Mouse (Mus musculus) bone marrow macrophage, adult 2 months (primary cell): ENCODE measurements around the gene Tmem259. TPM values are rescaled to one million over a fixed set of nuclear protein-coding genes. Genes with fewer than 3 reads are reported as not detected.

Experiments
- H3K27ac ChIP-seq: 2 replicates; pipeline ENCODE4 v1.5.1; 2012; ENCODE audit warnings: low read depth, low read length; ENCODE audit not compliant: insufficient read depth
- H3K4me1 ChIP-seq: 2 replicates; pipeline ENCODE4 v1.6.1; 2012; ENCODE audit warnings: low read length; ENCODE audit not compliant: control insufficient read depth, insufficient read depth
- H3K4me3 ChIP-seq: 2 replicates; pipeline ENCODE4 v1.5.1; 2012; ENCODE audit warnings: mild to moderate bottlenecking, low read length, moderate library complexity; ENCODE audit not compliant: insufficient read depth
- CTCF ChIP-seq: IDR thresholded peaks from 2 replicates; pipeline ENCODE4 v1.5.1; 2012; ENCODE audit warnings: low read depth, mild to moderate bottlenecking, low read length, moderate library complexity
- POLR2A ChIP-seq: IDR thresholded peaks from 2 replicates; pipeline ENCODE4 v1.6.1; 2012; ENCODE audit warnings: mild to moderate bottlenecking, low read depth, low read length, borderline replicate concordance
- polyA plus RNA-seq: library from polyadenylated mRNA; stranded (reverse); fragments of >200 nt; gene quantifications from 2 replicates; pipeline ENCODE4 v1.2.4, GENCODE M21; 2012; ENCODE audit not compliant: missing spikeins, insufficient read depth, insufficient read length

Tmem259 gene
- polyA plus RNA-seq, 1 experiment, result 101 TPM

GRCm38 (mm10) chr10:79942988-79943387 is 41.1 kb downstream of the Tmem259 start:
- Histone ChIP-seq H3K4me1 (peaks cover 46% of the 10 kb centered on the region), H3K27ac (no peak overlapping the region)

GRCm38 (mm10) chr10:79940749-79941148 is 43.4 kb downstream of the Tmem259 start:
- no peak for TF ChIP-seq CTCF
- no peak for TF ChIP-seq POLR2A
- H3K27ac ChIP-seq, result peak overlapping the region; percentile 82
- H3K4me3 ChIP-seq, result peak overlapping the region; percentile 29; the same call in 1 of the 2 replicates
- H3K4me1 ChIP-seq, result peaks cover 57% of the 10 kb centered on the region

More at GRCm38 (mm10) chr10:79942988-79943387, 41.1 kb downstream of the Tmem259 start:
- no peak for TF ChIP-seq POLR2A
- no peak for TF ChIP-seq CTCF
- no peak overlapping the region for H3K4me3 ChIP-seq

- Histone ChIP-seq H3K27ac (no peak overlapping the region), H3K4me1 (peaks cover 78% of the 10 kb centered on the region), H3K4me3 (no peak overlapping the region)
- TF ChIP-seq POLR2A (no peak), CTCF (no peak)
Measured at GRCm38 (mm10) chr10:79937775-79938526, 46.2 kb downstream of the Tmem259 start.

- peak overlapping the region; percentile 19 for H3K4me3 ChIP-seq
- H3K4me1 ChIP-seq, result peaks cover 84% of the 10 kb centered on the region
- H3K27ac ChIP-seq, result peak overlapping the region; percentile 41
Measured at GRCm38 (mm10) chr10:79936911-79937441, 47.2 kb downstream of the Tmem259 start.

GRCm38 (mm10) chr10:79936284-79936910 is 47.7 kb downstream of the Tmem259 start:
- peak overlapping the region; percentile 19 for H3K4me3 ChIP-seq
- TF ChIP-seq CTCF (no peak), POLR2A (no peak)
- peak overlapping the region; percentile 41 for H3K27ac ChIP-seq
- H3K4me1 ChIP-seq, result peaks cover 84% of the 10 kb centered on the region

More at GRCm38 (mm10) chr10:79936911-79937441, 47.2 kb downstream of the Tmem259 start:
- TF ChIP-seq POLR2A, result no peak
- no peak for TF ChIP-seq CTCF

GRCm38 (mm10) chr10:79934794-79935569 is 49.1 kb downstream of the Tmem259 start:
- peaks cover 80% of the 10 kb centered on the region for H3K4me1 ChIP-seq
- TF ChIP-seq POLR2A, result no peak
- no peak for TF ChIP-seq CTCF
- no peak overlapping the region for H3K27ac ChIP-seq
- H3K4me3 ChIP-seq, result no peak overlapping the region

GRCm38 (mm10) chr10:79934272-79934721 is 49.8 kb downstream of the Tmem259 start:
- no peak overlapping the region for H3K4me3 ChIP-seq
- H3K4me1 ChIP-seq, result peaks cover 79% of the 10 kb centered on the region
- TF ChIP-seq CTCF (no peak), POLR2A (no peak)
- peak overlapping the region; percentile 43 for H3K27ac ChIP-seq

- peaks cover 77% of the 10 kb centered on the region for H3K4me1 ChIP-seq
- no peak overlapping the region for H3K4me3 ChIP-seq
- TF ChIP-seq CTCF, result no peak
- TF ChIP-seq POLR2A, result no peak
- H3K27ac ChIP-seq, result peak overlapping the region; percentile 43
Measured at GRCm38 (mm10) chr10:79933861-79934260, 50.3 kb downstream of the Tmem259 start.

GRCm38 (mm10) chr10:79933145-79933679 is 50.9 kb downstream of the Tmem259 start:
- peak overlapping the region; percentile 69 for H3K27ac ChIP-seq
- peaks cover 72% of the 10 kb centered on the region for H3K4me1 ChIP-seq
- H3K4me3 ChIP-seq, result no peak overlapping the region

More at GRCm38 (mm10) chr10:79933145-79933679, 50.9 kb downstream of the Tmem259 start:
- TF ChIP-seq POLR2A (no peak), CTCF (no peak)
